Mouse (Mus musculus): ENCODE data around the gene Alox12e.

Alox12e gene

GRCm38 (mm10) chr11:70285686-70286085 is 36.7 kb downstream of the Alox12e start:
- no peak for DNase-seq (ENCODE audit: low read depth)

DNA sequence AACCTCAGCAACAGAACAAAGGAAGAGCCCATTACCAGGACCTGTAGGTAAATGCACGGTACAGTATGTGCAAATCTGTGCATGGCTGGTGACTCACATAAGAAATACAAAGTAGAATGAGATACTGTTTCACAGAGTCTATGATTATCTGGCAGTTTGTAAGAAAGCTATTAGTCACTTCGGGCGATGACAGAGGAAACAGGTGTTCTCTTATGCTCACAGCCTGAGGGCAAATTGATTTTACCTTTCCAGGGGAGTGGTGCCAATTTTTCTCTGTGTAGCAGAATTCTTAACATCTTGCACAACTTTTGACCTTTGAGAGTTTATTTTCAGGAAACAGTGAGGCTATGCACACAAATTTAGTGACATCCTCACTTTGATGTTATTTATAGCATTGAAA is 37.7 kb downstream of the Alox12e start:
- no peak for DNase-seq (ENCODE audit: low read depth)

DNA sequence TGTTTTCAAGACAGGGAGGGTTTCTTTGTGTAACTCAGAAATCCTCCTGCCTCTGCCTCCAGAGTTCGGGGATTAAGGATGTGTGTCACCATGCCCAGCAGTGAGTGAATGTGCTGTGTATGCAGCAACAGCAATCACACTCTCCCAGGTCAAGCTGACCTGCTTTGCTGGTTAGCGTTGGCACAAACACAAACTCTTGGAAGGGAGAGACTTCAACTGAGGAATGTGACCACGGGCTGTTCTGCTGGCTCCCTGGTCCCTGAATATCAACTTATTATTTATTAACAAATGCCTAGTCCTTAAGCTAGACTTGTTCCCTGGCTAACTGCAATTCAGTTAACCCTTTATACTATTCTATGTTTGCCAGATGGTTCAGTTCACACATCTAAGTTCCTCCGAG is 38.8 kb downstream of the Alox12e start:
- DNase-seq (ENCODE audit: low read depth) = no peak

GRCm38 (mm10) chr11:70280441-70280840 is 42.0 kb downstream of the Alox12e start:
- peak; percentile 75 for DNase-seq (ENCODE audit: low read depth)

GRCm38 (mm10) chr11:70278961-70279360 is 43.5 kb downstream of the Alox12e start:
- no peak for DNase-seq (ENCODE audit: low read depth)

GRCm38 (mm10) chr11:70271641-70272040 is 50.8 kb downstream of the Alox12e start:
- DNase-seq (ENCODE audit: low read depth) = no peak

- DNase-seq (ENCODE audit: low read depth) = no peak
Observed at GRCm38 (mm10) chr11:70266405-70266804, 56.0 kb downstream of the Alox12e start.

GRCm38 (mm10) chr11:70265819-70266218 is 56.6 kb downstream of the Alox12e start:
- DNase-seq (ENCODE audit: low read depth) = no peak

Data from naive thymus-derived CD4-positive, alpha-beta T cell, adult 2 months (primary cell).